Mouse (Mus musculus) embryonic facial prominence, embryonic 15.5 days (tissue): ENCODE results near the gene Olfr555. TPM values are rescaled to one million over a fixed set of nuclear protein-coding genes. Genes with fewer than 3 reads are reported as not detected.

Source experiments
- ATAC-seq: fragments of 200-750 bp; cut with Nextera tagmentation; 2 replicates; pipeline ENCODE4 v1.8.0; 2017; ENCODE audit warnings: low read depth, moderate TSS enrichment; ENCODE audit not compliant: insufficient number of reproducible peaks, low FRiP score, low TSS enrichment
- H3K27ac ChIP-seq: fragments of 300-500 bp; sonication (generic); replicated peaks from 2 replicates; pipeline ENCODE4 v1.5.1; 2015; ENCODE audit warnings: mild to moderate bottlenecking, inconsistent platforms
- H3K27me3 ChIP-seq: fragments of 300-500 bp; sonication (generic); 2 replicates; pipeline ENCODE4 v1.6.1; 2015; ENCODE audit warnings: inconsistent platforms
- H3K36me3 ChIP-seq: fragments of 300-500 bp; sonication (generic); 2 replicates; pipeline ENCODE4 v1.6.1; 2015; ENCODE audit warnings: mild to moderate bottlenecking, inconsistent platforms
- H3K4me1 ChIP-seq: fragments of 300-500 bp; sonication (generic); 2 replicates; pipeline ENCODE4 v1.6.1; 2015; ENCODE audit warnings: inconsistent platforms
- H3K4me2 ChIP-seq: fragments of 300-500 bp; sonication (generic); replicated peaks from 2 replicates; pipeline ENCODE4 v1.6.1; 2015; ENCODE audit warnings: mild to moderate bottlenecking, inconsistent platforms
- H3K4me3 ChIP-seq: fragments of 300-500 bp; sonication (generic); replicated peaks from 2 replicates; pipeline ENCODE4 v1.5.1; 2015; ENCODE audit warnings: mild to moderate bottlenecking, inconsistent platforms
- H3K9ac ChIP-seq: fragments of 300-500 bp; sonication (generic); 2 replicates; pipeline ENCODE4 v1.6.1; 2015; ENCODE audit warnings: inconsistent platforms
- H3K9me3 ChIP-seq: fragments of 300-500 bp; sonication (generic); replicated peaks from 2 replicates; pipeline ENCODE4 v1.6.1; 2016; ENCODE audit warnings: inconsistent platforms
- WGBS: fragments of 180-500 bp; shearing (Covaris S2); methylation state at CpG from one replicate; pipeline ENCODE4 v1.1.7; 2015; 5-methylcytosine and 5-hydroxymethylcytosine counted together
- polyA plus RNA-seq: library from polyadenylated mRNA; unstranded; fragments of >200 nt; fragmentation: Nextera tagmentation; extraction: Ambion mirVana; gene quantifications from 2 replicates; pipeline ENCODE4 v1.2.1, GENCODE M21; 2015

The Olfr555 gene
- polyA plus RNA-seq, 1 experiment from 2014 or later: not detected

DNA sequence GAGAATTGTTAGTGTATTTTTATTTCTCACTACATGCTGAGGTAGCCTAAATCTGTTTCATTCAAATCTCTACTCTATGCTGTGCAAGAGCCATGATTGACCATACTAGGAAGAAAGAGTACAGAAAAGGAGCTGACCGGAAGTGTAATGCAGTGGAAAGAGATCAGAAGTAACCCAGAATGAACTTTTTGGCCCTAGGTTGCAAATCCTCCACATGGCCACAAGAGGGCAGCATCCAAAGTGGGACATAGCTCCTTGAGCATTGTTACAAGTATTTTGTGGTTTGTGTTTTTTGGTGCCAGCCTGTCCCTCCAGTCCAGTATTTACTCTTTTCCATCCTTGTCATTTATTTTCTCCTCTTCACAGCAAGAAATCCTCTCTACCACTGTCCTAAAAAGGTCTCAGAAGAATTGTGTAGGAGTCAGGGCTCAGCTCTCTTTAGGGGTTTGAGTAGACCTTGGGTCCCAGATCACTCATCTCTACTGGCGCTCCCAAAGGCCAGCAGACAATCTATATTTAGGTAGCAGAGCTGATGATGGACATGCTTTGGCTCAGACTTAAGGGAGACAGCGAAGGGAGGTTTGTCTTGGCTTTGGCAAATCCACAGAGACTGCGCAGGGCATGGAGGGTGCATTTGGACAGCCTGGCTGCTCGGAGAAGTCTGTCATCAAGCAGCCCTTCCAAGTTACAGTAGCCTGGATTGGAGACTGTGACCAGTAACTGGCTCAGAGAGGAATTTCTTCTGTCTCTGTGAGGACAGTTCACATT is 36.9 kb downstream of the Olfr555 start, which contains the start of gene Olfr557:
Gene Olfr557 (plus strand): TSS at position 553 of the 768 bp plus-strand sequence.
- no peak within 1 kb of the TSS for H3K4me3 ChIP-seq
- no peak within 1 kb of the TSS for H3K27ac ChIP-seq
- H3K9me3 ChIP-seq: no peaks in the 10 kb centered on the region
- WGBS: 72% methylated on average over 5 of the region's 5 CpGs
- H3K36me3 ChIP-seq: no peaks in the 10 kb centered on the region
- no peak within 1 kb of the TSS for H3K9ac ChIP-seq
- no peak within 1 kb of the TSS for H3K4me2 ChIP-seq
- no peaks in the 10 kb centered on the region for H3K27me3 ChIP-seq
- no peaks in the 10 kb centered on the region for H3K4me1 ChIP-seq
- ATAC-seq: no peak

DNA sequence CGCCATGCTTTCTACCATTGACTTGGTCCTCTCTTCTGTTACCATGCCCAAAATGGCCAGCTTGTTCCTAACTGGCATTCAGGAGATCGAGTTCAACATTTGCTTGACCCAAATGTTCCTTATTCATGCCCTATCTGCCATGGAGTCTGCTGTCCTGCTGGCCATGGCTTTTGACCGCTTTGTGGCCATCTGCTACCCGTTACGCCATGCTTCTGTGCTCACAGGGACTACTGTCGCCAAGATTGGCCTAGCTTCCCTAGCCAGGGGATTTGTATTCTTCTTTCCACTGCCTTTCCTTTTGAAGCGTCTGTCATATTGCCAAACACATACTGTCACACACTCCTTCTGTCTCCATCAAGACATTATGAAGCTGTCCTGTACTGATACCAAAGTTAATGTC is 39.8 kb downstream of the Olfr555 start:
- no peak overlapping the region for H3K4me3 ChIP-seq
- H3K9ac ChIP-seq: no peak overlapping the region
- H3K4me1 ChIP-seq: no peaks in the 10 kb centered on the region
- WGBS: 85% methylated on average over 7 of the region's 7 CpGs
- no peaks in the 10 kb centered on the region for H3K9me3 ChIP-seq
- H3K27me3 ChIP-seq: no peaks in the 10 kb centered on the region
- H3K4me2 ChIP-seq: no peak overlapping the region
- no peak overlapping the region for H3K27ac ChIP-seq
- no peaks in the 10 kb centered on the region for H3K36me3 ChIP-seq
- no peak for ATAC-seq

DNA sequence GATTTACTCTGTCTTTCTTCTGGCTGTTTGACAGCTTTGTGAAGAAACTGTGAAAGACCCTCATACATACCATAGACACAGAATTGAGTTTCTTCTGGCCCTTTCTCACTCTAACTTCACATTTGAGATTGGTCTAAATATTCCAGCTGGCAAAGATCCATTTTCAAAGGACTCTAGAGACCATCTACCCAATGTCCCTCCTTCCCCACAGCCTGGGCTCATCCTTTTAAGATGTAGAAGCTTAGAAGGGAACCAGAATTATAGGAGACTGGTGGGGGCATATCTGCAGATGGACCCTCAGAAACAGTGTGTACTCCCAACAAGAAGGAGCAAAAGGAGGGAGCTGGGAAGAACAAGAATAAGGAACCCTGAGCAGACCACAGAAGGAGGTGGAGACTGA is 43.3 kb downstream of the Olfr555 start, which contains the start of gene Olfr558:
Gene Olfr558 (plus strand): TSS at position 301 of the 400 bp plus-strand sequence.
- Histone ChIP-seq H3K9ac (no peak within 1 kb of the TSS), H3K36me3 (no peaks in the 10 kb centered on the region), H3K9me3 (no peaks in the 10 kb centered on the region), H3K27ac (no peak within 1 kb of the TSS), H3K4me1 (no peaks in the 10 kb centered on the region), H3K27me3 (no peaks in the 10 kb centered on the region), H3K4me2 (no peak within 1 kb of the TSS), H3K4me3 (no peak within 1 kb of the TSS)
- no peak for ATAC-seq

Other genes starting within 250 kb of the Olfr555 start
- gene Rrm1, start 217.1 kb upstream of the Olfr555 start, polyA plus RNA-seq: 119 and 125 TPM in 2 replicates
- 0.51 and 0.68 TPM in 2 replicates for gene Olfr543, start 177.1 kb upstream of the Olfr555 start, polyA plus RNA-seq
- 0.68 and 0.71 TPM in 2 replicates for gene Olfr544, start 170.5 kb upstream of the Olfr555 start, polyA plus RNA-seq
- 0.13 TPM in 1 of 2 replicates, not detected in the other for gene Olfr545, start 159.2 kb upstream of the Olfr555 start, polyA plus RNA-seq
- not detected in 2 replicates for gene Olfr547, start 124.1 kb upstream of the Olfr555 start, polyA plus RNA-seq
- 0.11 and 0.12 TPM in 2 replicates for gene Olfr548-ps1, start 117.9 kb upstream of the Olfr555 start, polyA plus RNA-seq
- 0.08 and 0.16 TPM in 2 replicates for gene Olfr549, start 109.0 kb upstream of the Olfr555 start, polyA plus RNA-seq
- gene Trim21, start 93.3 kb upstream of the Olfr555 start, polyA plus RNA-seq: 0.54 and 0.81 TPM in 2 replicates
- gene Olfr550, start 87.4 kb upstream of the Olfr555 start, polyA plus RNA-seq: 0.20 and 0.68 TPM in 2 replicates
- gene Olfr551, start 66.9 kb upstream of the Olfr555 start, polyA plus RNA-seq: 0.07 TPM in 1 of 2 replicates, not detected in the other
- gene Olfr552, start 61.1 kb upstream of the Olfr555 start, polyA plus RNA-seq: 0.12 and 0.15 TPM in 2 replicates
- gene Olfr553, start 40.6 kb upstream of the Olfr555 start, polyA plus RNA-seq: 0.14 and 0.21 TPM in 2 replicates
- 0.17 TPM in 1 of 2 replicates, not detected in the other for gene Olfr554, start 20.4 kb upstream of the Olfr555 start, polyA plus RNA-seq
- gene Olfr556, start 6.1 kb downstream of the Olfr555 start, polyA plus RNA-seq: not detected in 2 replicates
- gene Trim68, start 28.5 kb downstream of the Olfr555 start, polyA plus RNA-seq: 14.9 and 17.4 TPM in 2 replicates
- gene Olfr557, start 37.1 kb downstream of the Olfr555 start, polyA plus RNA-seq: 0.09 and 0.16 TPM in 2 replicates
- 0.62 and 0.71 TPM in 2 replicates for gene Olfr558, start 43.4 kb downstream of the Olfr555 start, polyA plus RNA-seq
- gene Olfr33, start 60.2 kb downstream of the Olfr555 start, polyA plus RNA-seq: 0.11 and 0.41 TPM in 2 replicates
- not detected in 2 replicates for gene Olfr559, start 68.7 kb downstream of the Olfr555 start, polyA plus RNA-seq
- 0.08 TPM in 1 of 2 replicates, not detected in the other for gene Olfr560, start 100.5 kb downstream of the Olfr555 start, polyA plus RNA-seq
- 0.18 and 0.35 TPM in 2 replicates for gene Olfr78, start 100.6 kb downstream of the Olfr555 start, polyA plus RNA-seq
- gene Olfr561, start 112.4 kb downstream of the Olfr555 start, polyA plus RNA-seq: 0.09 and 0.25 TPM in 2 replicates
- not detected in 2 replicates for gene Olfr564, start 144.7 kb downstream of the Olfr555 start, polyA plus RNA-seq
- gene Olfr566, start 199.9 kb downstream of the Olfr555 start, polyA plus RNA-seq: 0.18 and 0.51 TPM in 2 replicates
- gene Olfr568, start 218.3 kb downstream of the Olfr555 start, polyA plus RNA-seq: 0.18 TPM in 1 of 2 replicates, not detected in the other
- gene Olfr569, start 232.1 kb downstream of the Olfr555 start, polyA plus RNA-seq: 0.11 TPM in 1 of 2 replicates, not detected in the other
- gene Olfr570, start 235.8 kb downstream of the Olfr555 start, polyA plus RNA-seq: 0.38 and 0.67 TPM in 2 replicates